Mouse (Mus musculus) A20 (cell line): ENCODE measurements at regions not wholly inside any gene's neighbourhood (a gene's known extent, or its start where the extent isn't known, plus 50 kb on each side); places are given as distances from the start of the nearest gene placed in this dataset.
A peak's percentile ranks its signal among the peaks of the same experiment; 100 is the strongest.
"Not testable (repeated sequence)": the region's sequence is repeated elsewhere in the genome, so short reads cannot be mapped to it uniquely, and the experiment has no call there.

Source experiments
- DNase-seq: peaks from one replicate; pipeline ENCODE4 v3.0.0-alpha.2; 2011; ENCODE audit warnings: low read depth, low spot score

GRCm38 (mm10) chr4:8084954-8085639 lies 153.7 kb downstream of the Car8 start:
- DNase-seq: peak; percentile 70

DNA sequence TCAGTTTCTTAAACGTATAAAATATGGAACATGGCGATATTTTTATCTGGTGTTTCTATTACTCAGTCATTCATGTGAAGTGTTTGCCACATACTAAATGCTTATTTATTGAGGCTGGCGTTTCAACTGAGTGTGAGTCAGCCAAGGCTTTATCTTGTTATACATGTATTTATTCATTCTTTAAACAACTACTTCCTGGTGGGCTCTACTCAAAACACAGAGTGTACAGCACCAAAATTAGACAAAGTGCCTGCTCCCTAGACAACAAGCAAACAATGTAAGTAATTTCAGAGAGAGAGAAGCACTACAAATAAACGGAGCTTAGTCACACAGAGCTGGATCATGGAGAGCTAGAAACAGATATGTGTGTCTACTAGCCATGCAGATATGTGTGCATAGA lies 159.5 kb downstream of the Car8 start:
- no peak for DNase-seq

DNA sequence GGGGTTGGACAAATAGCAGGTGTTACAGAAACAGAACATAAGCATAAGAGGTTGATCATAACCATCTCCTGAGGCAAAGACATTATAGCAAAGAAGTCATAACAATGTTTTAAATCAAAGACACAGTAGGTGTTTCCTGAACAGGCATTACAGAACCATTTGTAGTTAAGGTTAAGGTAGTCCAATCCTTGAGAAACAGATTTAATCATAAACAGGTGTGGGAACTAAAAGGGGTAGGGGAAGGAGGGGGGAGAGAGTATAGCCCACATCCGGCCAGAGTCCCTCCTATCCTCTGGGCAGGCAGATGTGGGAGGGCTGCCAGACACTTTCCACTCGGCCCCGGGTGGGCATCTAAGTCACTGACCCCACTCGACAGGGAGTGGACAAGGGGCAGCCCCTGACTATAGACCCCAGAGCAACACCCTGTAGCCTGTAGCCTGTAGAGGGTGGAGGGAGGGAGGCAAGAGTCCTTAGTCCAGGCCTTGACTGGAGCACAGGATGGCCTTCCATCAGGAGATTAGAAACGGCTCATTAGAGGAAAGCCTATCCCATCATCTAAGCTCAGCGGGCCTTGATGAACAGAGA lies 165.8 kb downstream of the Car8 start:
- DNase-seq: no peak

GRCm38 (mm10) chr4:8070693-8071092 lies 168.1 kb downstream of the Car8 start:
- not testable (repeated sequence) for DNase-seq

- DNase-seq: no peak
Measured at GRCm38 (mm10) chr4:8068086-8068485, 170.8 kb downstream of the Car8 start.

DNA sequence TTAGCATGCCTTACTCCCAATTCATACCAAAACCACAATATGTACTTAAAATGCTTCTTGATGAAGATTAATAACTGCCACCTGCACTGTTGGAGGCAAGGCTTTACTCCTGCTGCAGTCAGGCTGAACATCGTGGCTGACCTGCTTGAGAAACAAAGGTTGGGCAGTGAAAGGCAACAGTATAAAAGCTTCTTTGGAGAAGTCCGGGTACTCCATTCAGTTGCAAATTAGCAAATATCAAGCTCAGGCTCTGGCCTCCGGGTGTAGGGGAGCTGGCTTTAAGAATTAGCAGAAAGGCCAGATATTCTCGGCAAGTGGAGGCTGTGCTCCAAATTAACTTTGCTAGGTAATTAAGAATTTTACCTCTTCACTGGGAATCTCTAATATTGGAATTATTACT lies 197.1 kb downstream of the Car8 start:
- no peak for DNase-seq

- no peak for DNase-seq
Measured at GRCm38 (mm10) chr4:8037863-8038262, 201.0 kb downstream of the Car8 start.

DNA sequence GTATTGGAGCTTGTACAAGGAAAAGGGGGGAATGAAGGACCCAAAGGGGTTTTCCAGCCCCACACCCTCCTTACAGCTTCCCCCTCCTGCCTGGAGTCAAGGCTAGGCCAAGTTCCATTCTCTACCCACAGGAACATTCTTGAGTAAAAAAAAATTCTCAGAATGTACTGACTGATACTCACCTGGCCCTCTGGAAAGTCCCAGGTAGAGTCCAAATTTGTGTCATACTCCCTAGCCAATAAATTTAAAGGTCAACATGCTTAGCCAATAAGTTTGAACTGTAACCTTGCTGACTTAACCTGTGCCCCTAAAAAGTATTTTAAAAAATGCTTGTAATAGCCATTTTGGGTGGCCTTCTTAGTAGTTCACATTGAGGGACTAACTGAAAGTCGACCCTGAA lies 205.4 kb downstream of the Car8 start:
- DNase-seq: not testable (repeated sequence)

- peak; percentile 65 for DNase-seq
Measured at GRCm38 (mm10) chr4:8005155-8005554, 233.7 kb downstream of the Car8 start.

DNA sequence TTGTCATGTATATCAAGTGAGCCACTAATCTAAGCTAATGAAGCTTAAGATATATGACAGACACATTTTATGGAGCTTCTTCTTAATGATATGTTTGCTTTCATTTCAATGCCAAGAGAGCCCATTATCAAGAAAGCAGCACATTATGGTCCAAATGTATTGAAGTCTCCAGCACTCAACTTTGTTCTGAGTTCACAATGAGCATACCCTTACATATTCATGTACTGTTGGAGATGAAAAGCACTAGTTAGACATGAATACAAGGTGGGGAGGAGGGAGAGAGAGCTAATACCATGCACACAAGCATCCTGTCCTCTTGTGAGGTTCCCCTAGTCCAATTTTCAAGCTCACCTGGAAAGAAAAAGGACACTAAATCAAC lies 241.3 kb downstream of the Car8 start:
- no peak for DNase-seq

GRCm38 (mm10) chr4:7996923-7997574 lies 241.8 kb downstream of the Car8 start:
- DNase-seq: no peak

GRCm38 (mm10) chr4:7992944-7993343 lies 245.9 kb downstream of the Car8 start:
- DNase-seq: peak; percentile 88

DNA sequence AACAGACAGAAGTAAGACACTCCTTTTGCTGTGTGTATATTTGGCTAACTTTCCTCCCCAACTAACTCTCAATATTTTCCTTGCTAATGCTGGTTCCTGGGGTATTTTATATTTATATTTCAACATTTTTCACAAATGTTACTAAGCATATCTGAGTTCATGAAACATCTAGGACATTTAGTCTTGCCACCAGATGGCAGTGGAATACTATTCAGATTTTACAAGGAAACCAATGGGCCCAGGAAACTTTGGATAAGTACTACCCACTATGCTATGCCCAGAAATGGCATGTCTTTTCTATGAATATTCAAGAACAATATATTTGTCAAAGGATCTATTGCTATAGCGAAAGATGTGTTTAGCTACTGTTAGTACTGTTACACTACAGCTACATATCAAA lies 251.1 kb downstream of the Car8 start:
- peak; percentile 55 for DNase-seq

DNA sequence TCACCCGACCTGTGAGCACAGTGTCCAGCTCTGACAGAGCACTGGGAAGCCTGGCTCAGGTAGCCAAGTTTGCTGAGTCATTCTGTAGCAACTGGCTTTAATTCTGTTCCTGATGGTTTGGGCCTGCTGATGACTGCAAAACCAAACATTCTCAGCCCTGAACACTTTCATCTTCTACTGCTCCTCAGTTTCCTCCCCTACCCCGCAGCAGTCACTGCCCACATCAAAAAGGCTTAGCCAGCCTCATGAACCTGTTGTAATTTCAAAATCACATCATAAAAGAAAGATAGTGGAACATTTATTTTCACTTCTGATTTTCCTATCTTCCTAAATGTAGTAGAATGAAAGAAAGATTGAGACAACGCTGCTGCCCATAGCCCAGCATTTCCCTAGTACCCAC lies 251.5 kb downstream of the Car8 start:
- no peak for DNase-seq

DNA sequence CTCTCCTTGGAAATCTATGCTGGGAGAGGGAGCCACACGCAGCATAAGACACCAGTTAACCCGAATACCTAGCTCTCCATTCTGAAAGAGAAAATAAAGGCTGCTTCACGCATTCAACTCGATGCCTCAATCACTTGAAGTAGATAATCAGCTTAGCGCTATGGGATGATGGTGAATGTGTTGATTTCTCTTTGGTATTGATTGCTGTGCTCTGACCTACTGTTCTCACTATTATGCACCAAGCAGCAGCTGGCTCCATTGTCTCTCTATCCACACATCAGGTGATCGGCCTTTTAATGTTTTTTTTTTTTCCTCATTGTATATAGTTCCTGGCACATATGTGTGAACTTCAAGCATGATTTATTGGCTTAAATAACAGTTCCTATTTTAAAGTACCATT lies 254.0 kb downstream of the Car8 start:
- no peak for DNase-seq

DNA sequence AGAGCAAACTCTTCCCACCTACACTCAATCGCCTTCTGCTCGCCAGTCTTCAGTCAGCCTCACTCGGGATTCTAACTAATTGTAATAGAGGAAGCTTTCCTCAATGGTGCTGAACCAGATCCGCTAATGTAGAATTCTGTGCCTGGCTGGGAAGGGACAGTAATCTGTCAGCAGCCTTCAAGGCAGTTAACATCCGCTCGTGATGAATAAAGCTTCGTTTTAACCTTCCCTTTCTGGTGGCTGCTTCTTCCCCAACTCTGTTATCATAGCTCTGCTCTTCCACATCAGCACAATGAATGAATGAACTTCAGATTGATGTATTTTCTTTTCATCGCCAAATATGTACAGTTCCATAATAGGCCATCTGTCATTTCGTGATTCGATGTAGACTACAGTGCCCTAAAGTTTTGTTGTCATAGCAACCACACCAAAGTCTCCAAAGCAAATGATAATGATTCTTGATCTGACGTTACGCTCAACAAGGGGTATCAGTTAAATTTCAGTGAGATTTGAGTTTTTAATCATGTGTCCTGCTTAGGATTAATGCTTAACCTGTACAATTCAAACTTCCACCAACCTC lies 259.0 kb downstream of the Car8 start:
- no peak for DNase-seq

- DNase-seq: no peak
Measured at GRCm38 (mm10) chr4:7977661-7978444, 261.0 kb downstream of the Car8 start.

DNA sequence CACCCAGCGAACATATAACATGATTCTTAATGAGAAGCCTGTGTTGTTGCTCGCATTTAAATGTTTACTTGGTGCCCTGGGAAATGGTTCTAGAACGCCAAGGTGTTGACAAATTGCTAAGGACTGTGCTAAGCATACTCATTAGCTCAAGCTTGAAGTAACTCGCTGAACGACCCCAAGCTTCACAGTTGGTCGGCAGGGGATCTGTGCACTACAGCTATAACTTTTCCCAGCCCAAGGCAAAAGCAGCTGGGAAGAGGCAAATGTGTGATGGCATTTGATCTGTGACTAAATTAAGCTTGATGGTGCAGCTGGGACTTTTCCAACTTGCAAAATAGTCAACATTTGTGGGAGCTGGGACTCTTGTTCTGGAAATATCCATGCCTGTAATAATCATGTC lies 268.6 kb downstream of the Car8 start:
- DNase-seq: no peak

- no peak for DNase-seq
Measured at GRCm38 (mm10) chr4:7965663-7966062, 273.2 kb downstream of the Car8 start.

GRCm38 (mm10) chr4:7961521-7962172 lies 277.2 kb downstream of the Car8 start:
- peak; percentile 39 for DNase-seq

- no peak for DNase-seq
Measured at GRCm38 (mm10) chr4:7960335-7960734, 278.5 kb downstream of the Car8 start.
